Mouse (Mus musculus) small intestine, adult 10 weeks (tissue): Measurements from ENCODE around the gene Pou1f1. TPM values are rescaled to one million over a fixed set of nuclear protein-coding genes. Genes with fewer than 3 reads are reported as not detected.

ENCODE experiments used
- polyA plus RNA-seq: library from polyadenylated mRNA; stranded (reverse); fragments of 350-450 nt; fragmentation: Illumina TruSeq; extraction: RNeasy Lipid Tissue Mini Kit (QIAGEN cat#74804); gene quantifications from one replicate; pipeline ENCODE4 v1.2.3, GENCODE M21; 2014; ENCODE audit warnings: low replicate concordance

Gene Pou1f1
- not detected for polyA plus RNA-seq

DNA sequence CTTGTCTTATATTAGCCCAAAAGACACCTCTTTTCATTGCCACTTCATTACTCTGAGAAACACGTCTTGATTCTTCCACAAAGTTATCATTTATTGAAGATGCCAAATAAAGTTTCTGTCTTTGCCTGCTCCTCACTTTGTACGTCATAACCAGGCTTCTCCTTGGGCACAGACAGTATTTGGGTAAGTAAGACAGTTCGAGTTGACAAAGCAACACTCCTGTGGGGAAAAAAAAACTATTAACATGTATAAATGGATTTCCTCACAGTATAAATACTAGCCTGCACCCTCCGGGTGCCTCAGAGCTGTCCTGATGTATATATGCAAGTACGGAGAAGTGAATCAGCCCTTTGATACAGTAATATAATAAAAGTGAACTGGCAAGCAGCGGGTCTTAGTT lies at the start of gene Pou1f1:
TSS of gene Pou1f1 (plus strand) at position 301 of the 400 bp plus-strand sequence.

DNA sequence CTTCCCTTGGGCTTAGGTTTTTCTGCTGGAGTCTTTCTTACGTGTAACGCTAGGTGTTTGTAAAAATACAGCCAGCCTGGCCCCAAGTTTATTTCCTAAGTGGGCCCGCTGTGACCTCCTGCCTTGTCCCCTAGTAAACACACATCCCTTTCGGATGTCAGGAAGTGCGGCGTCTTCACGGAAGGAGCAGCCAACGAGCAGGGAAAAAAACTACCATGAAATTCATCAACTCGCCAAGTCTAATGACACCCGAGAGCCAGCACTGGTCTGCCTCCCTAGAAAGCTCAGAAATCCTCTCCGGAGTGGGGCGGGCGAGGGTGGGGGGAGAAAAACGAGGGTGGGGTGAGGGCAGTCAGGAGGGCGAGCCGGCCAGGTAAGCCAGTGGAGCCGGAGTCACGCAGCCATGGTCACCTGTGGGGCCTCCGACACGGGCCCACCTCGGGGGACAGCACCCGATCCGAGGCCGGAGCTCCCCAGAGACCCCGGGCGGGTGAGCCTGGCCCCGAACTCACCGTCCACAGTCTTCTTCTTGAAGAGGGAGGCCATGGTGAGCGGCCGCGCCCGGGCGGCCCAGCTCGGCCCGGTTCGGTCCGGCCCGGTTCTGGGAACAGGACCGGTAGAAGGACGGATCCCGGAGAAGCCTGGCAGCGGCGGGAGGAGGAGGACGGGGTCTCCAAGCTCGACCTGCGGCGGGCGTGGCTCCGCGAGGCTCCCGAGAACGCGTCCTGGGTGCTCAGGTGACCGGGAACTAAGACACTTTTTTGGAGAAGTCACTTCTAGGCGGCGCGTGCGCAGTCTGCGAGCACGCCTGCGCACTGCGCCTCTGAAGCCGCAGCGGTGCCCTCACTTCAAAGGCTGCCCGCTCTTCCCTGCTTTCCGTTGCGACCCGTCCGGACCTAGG lies 41.9 kb downstream of the Pou1f1 start, which contains the start of gene Chmp2b:
TSS of gene Chmp2b (minus strand) at position 764 of the 901 bp plus-strand sequence.

Other genes with a start within 250 kb of the Pou1f1 start
- 467 TPM for gene Chmp2b, start 42.2 kb downstream of the Pou1f1 start, polyA plus RNA-seq